Mouse (Mus musculus) stomach, embryonic 14.5 days (tissue): ENCODE measurements around the gene Slit3. TPM values are rescaled to one million over a fixed set of nuclear protein-coding genes. Genes with fewer than 3 reads are reported as not detected.
A peak's percentile ranks its signal among the peaks of the same experiment; 100 is the strongest.

Source experiments
- ATAC-seq: fragments of 200-750 bp; cut with Nextera tagmentation; 2 replicates; pipeline ENCODE4 v1.8.0; 2017; ENCODE audit warnings: low read depth, moderate TSS enrichment; ENCODE audit not compliant: insufficient number of reproducible peaks, insufficient read depth, low FRiP score
- H3K27ac ChIP-seq: fragments of 300-500 bp; sonication (generic); 2 replicates; pipeline ENCODE4 v1.5.1; 2014; ENCODE audit warnings: mild to moderate bottlenecking, low read length, moderate library complexity, mixed read lengths
- H3K27me3 ChIP-seq: fragments of 300-500 bp; sonication (generic); 2 replicates; pipeline ENCODE4 v1.6.1; 2014; ENCODE audit warnings: low read length, control low read depth, mixed read lengths; ENCODE audit not compliant: control insufficient read depth, insufficient read depth
- H3K36me3 ChIP-seq: fragments of 300-500 bp; sonication (generic); 2 replicates; pipeline ENCODE4 v1.6.1; 2014; ENCODE audit warnings: mild to moderate bottlenecking, control low read depth, low read length, moderate library complexity, mixed read lengths; ENCODE audit not compliant: control insufficient read depth, insufficient read depth
- H3K4me1 ChIP-seq: fragments of 300-500 bp; sonication (generic); 2 replicates; pipeline ENCODE4 v1.6.1; 2014; ENCODE audit warnings: low read length, control low read depth, mixed read lengths; ENCODE audit not compliant: control insufficient read depth, insufficient read depth
- H3K4me2 ChIP-seq: fragments of 300-500 bp; sonication (generic); replicated peaks from 2 replicates; pipeline ENCODE4 v1.6.1; 2014; ENCODE audit warnings: low read depth, low read length, control low read depth
- H3K4me3 ChIP-seq: fragments of 300-500 bp; sonication (generic); 2 replicates; pipeline ENCODE4 v1.5.1; 2014; ENCODE audit warnings: low read depth, low read length, control low read depth
- H3K9ac ChIP-seq: fragments of 300-500 bp; sonication (generic); replicated peaks from 2 replicates; pipeline ENCODE4 v1.6.1; 2014; ENCODE audit warnings: low read depth, mild to moderate bottlenecking, control low read depth, low read length, moderate library complexity, mixed read lengths
- H3K9me3 ChIP-seq: fragments of 300-500 bp; sonication (generic); 2 replicates; pipeline ENCODE4 v1.6.1; 2016; ENCODE audit warnings: low read depth, low read length, control low read depth; ENCODE audit not compliant: control insufficient read depth
- WGBS: fragments of 180-500 bp; shearing (Covaris S2); extraction: QIAGEN DNeasy Blood & Tissue Kit; methylation state at CpG from one replicate; pipeline ENCODE4 v1.1.7; 2014; 5-methylcytosine and 5-hydroxymethylcytosine counted together
- polyA plus RNA-seq: library from polyadenylated mRNA; unstranded; fragments of >200 nt; fragmentation: Nextera tagmentation; extraction: Ambion mirVana; gene quantifications from 2 replicates; pipeline ENCODE4 v1.2.1, GENCODE M21; 2014

Gene Slit3
- polyA plus RNA-seq, 1 experiment from 2014 or later, result 18.3 TPM

GRCm38 (mm10) chr11:35299857-35300375 lies 178.9 kb downstream of the Slit3 start:
- H3K36me3 ChIP-seq, result no peaks in the 10 kb centered on the region
- no peak for ATAC-seq
- 77% methylated on average over 7 of the region's 7 CpGs for WGBS
- H3K9ac ChIP-seq, result no peak overlapping the region
- H3K4me2 ChIP-seq, result no peak overlapping the region
- H3K4me1 ChIP-seq, result peaks cover 6% of the 10 kb centered on the region
- H3K4me3 ChIP-seq, result no peak overlapping the region
- no peak overlapping the region for H3K27ac ChIP-seq
- H3K27me3 ChIP-seq, result no peaks in the 10 kb centered on the region
- H3K9me3 ChIP-seq, result no peaks in the 10 kb centered on the region

DNA sequence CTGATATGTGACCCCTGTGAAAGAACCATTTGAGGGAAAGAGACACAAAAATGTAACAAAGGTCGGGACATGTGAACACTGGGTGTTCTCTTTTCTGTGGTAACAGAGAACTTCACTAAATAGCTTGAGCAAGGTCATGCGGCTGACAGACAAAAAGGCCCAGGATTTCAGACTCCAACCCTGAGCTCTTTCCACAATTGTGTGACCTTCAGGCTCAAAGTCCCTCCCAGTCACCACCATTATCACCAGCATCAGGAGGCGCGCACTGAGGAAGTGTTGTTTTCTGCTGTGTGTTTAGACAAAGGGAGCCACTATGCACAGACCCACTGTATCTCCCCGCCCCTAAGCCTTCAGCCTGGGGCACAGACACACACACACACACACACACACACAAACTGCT lies 181.2 kb downstream of the Slit3 start:
- H3K4me1 ChIP-seq, result no peaks in the 10 kb centered on the region
- no peaks in the 10 kb centered on the region for H3K27me3 ChIP-seq
- ATAC-seq, result no peak
- no peak overlapping the region for H3K9ac ChIP-seq
- no peaks in the 10 kb centered on the region for H3K9me3 ChIP-seq
- no peak overlapping the region for H3K27ac ChIP-seq
- no peak overlapping the region for H3K4me3 ChIP-seq
- WGBS, result 88% methylated on average over 5 of the region's 5 CpGs
- no peak overlapping the region for H3K4me2 ChIP-seq
- no peaks in the 10 kb centered on the region for H3K36me3 ChIP-seq

DNA sequence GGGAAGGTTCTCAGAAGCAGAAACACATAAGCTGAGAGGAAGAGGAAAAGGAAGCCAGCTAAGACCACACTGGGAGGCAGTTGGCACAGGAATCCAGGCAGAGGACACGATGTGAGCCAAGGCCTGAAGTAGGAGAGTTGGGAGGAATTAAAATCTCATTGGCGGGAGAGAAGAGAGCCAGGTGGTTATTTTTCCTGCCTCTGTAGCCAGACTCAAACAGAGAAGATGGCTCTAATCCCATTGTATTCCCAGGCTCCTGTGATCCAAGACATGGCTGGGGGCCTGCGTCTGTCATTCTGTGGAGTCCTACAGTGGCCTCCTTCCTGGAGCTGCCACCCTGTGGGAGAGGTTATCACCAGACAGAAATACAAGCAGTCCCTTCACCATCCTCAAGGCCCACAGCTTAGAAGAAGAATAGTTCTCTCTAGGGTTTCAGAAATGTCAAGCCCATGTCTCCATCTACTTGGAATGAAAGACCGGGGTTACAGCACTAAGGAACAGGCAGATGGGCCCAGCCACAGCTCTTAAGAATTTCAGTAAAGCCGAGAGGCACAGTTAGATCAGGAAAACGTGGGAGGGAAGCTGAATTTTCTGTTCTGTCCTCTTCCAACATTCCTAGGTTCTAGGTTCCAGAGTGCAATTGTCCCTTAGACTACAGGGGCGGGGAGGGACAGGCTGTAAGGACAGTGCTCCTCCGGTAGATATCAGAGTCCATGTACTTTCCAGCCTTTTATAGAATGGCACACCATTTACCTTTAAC lies 183.4 kb downstream of the Slit3 start:
- no peak overlapping the region for H3K4me2 ChIP-seq
- 87% methylated on average over 8 of the region's 8 CpGs for WGBS
- H3K9me3 ChIP-seq, result no peaks in the 10 kb centered on the region; the same call in 1 of the 2 replicates
- H3K4me3 ChIP-seq, result no peak overlapping the region
- no peaks in the 10 kb centered on the region for H3K4me1 ChIP-seq
- no peak overlapping the region for H3K9ac ChIP-seq
- ATAC-seq, result no peak
- H3K27me3 ChIP-seq, result no peaks in the 10 kb centered on the region
- H3K27ac ChIP-seq, result no peak overlapping the region
- H3K36me3 ChIP-seq, result no peaks in the 10 kb centered on the region

DNA sequence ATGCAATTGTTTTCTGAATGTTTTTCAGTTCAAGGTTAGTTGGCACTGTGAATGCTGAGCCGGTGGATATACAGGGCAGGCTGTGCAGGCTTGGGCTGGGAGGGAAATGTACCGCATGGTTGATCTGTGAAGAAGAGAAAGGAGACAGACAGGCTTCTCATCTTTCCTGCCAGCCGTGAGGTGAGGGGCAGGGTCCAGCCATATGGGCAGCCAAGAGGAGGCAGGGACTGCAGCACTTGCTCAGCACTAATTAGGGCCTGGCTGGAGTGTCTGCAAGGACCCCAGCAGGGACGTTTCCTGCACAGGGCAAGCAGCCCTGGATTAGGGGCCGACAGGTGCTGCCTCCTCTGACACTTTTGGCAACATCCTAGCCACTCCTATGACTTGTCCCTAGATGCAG lies 184.1 kb downstream of the Slit3 start:
- Histone ChIP-seq H3K9ac (no peak overlapping the region), H3K27ac (no peak overlapping the region), H3K4me3 (no peak overlapping the region), H3K36me3 (no peaks in the 10 kb centered on the region), H3K9me3 (no peaks in the 10 kb centered on the region; the same call in 1 of the 2 replicates), H3K4me2 (no peak overlapping the region), H3K27me3 (no peaks in the 10 kb centered on the region), H3K4me1 (no peaks in the 10 kb centered on the region)
- no peak for ATAC-seq
- 63% methylated on average over 5 of the region's 5 CpGs for WGBS

GRCm38 (mm10) chr11:35305910-35306309 lies 184.9 kb downstream of the Slit3 start:
- Histone ChIP-seq H3K9ac (no peak overlapping the region), H3K36me3 (no peaks in the 10 kb centered on the region), H3K4me3 (no peak overlapping the region), H3K27ac (no peak overlapping the region), H3K4me2 (no peak overlapping the region), H3K9me3 (no peaks in the 10 kb centered on the region; the same call in 1 of the 2 replicates), H3K4me1 (no peaks in the 10 kb centered on the region), H3K27me3 (no peaks in the 10 kb centered on the region)
- WGBS, result 88% methylated on average over 3 of the region's 3 CpGs
- no peak for ATAC-seq

DNA sequence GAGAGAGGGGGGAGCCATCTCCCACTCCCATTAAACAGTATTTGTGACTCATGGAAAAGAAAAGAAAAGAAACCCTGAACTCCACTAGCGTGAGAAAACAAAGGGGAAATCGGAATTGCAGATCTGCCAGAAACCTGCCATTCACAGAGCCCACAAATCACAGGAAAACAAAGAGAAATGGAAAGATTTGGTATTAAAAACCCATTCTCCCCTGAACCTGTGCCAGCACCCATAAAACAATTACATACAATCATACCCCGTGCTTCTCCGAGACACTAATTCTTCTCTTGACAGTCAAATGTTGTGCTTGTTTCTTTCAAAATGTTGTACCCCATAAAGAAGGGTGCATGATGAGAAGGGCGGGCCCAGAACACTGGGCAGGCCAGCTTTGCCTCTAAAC lies 185.9 kb downstream of the Slit3 start:
- Histone ChIP-seq H3K9ac (no peak overlapping the region), H3K9me3 (no peaks in the 10 kb centered on the region; the same call in 1 of the 2 replicates), H3K4me1 (no peaks in the 10 kb centered on the region), H3K27ac (no peak overlapping the region), H3K4me3 (no peak overlapping the region), H3K27me3 (no peaks in the 10 kb centered on the region), H3K4me2 (no peak overlapping the region), H3K36me3 (no peaks in the 10 kb centered on the region)
- 71% methylated on average over 5 of the region's 5 CpGs for WGBS
- ATAC-seq, result no peak

- 79% methylated on average over 4 of the region's 4 CpGs for WGBS
- Histone ChIP-seq H3K9me3 (no peaks in the 10 kb centered on the region; the same call in 1 of the 2 replicates), H3K4me2 (no peak overlapping the region), H3K27ac (no peak overlapping the region), H3K4me1 (no peaks in the 10 kb centered on the region), H3K4me3 (no peak overlapping the region), H3K9ac (no peak overlapping the region), H3K36me3 (no peaks in the 10 kb centered on the region), H3K27me3 (no peaks in the 10 kb centered on the region)
- ATAC-seq, result no peak
These were observed 187.0 kb downstream of the Slit3 start for GRCm38 (mm10) chr11:35307992-35308391.

GRCm38 (mm10) chr11:35315449-35316028 lies 194.5 kb downstream of the Slit3 start:
- Histone ChIP-seq H3K27me3 (no peaks in the 10 kb centered on the region), H3K4me1 (peaks cover 14% of the 10 kb centered on the region; the same call in 1 of the 2 replicates), H3K9ac (no peak overlapping the region), H3K36me3 (no peaks in the 10 kb centered on the region), H3K4me2 (no peak overlapping the region), H3K4me3 (no peak overlapping the region), H3K9me3 (no peaks in the 10 kb centered on the region), H3K27ac (no peak overlapping the region)
- ATAC-seq, result 0 out of 2 replicates have a peak, but pooled peaks have one; percentile 16
- 53% methylated on average over 5 of the region's 5 CpGs for WGBS
